Mouse (Mus musculus): ENCODE measurements around the gene Cyth1.

DNA sequence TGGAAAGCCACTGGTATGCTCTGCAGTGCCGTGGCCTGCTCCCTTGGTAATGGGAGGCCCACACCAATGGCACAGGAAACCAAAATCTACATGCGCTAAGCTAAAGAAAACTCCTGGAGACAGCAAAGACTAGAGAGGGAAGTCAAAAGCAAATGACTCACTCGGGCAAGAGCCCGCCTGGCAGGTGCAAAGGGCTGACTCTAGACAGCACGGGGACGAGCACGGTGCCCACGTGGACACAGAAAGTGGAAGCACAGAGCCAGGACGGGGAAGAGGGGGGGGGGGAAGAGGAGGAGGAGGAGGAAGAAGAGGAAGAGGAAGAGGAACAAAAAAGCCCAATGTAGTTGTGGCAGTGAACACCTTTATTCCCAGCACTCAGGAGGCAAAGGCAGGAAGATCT lies 26.7 kb upstream of the Cyth1 start:
- no peak for TF ChIP-seq CTCF (IDR thresholded peaks at IDR 0.05; ENCODE audit: insufficient read depth, low read depth, low read length)
- TF ChIP-seq POLR2A (IDR thresholded peaks at IDR 0.05; ENCODE audit: insufficient read depth, low read depth, low read length): no peak

Data from olfactory bulb, adult 2 months (tissue).